Mouse (Mus musculus): ENCODE data around the gene Rbbp6. TPM values are rescaled to one million over a fixed set of nuclear protein-coding genes. Genes with fewer than 3 reads are reported as not detected.

The Rbbp6 gene
- 59.7 TPM for polyA plus RNA-seq (2017; shearing (Covaris generic))

DNA sequence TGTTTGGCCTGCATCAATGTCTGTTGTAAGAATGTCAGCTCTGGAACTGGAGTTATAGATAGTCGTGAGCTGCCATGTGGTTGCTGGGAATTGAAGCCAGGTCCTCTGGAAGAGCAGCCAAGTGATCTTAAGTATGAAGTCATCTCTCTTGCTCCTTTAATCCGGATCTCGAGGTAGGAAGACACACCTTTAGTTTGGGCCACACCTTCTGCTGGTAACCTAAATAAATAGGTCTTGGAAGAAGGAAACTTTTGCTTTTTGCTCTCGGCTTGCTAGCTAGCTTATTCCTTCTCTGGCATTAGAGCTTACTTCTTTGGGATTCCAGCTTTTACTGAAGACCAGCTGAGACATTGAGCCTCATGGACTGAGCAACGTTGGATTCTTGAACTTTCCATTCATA lies at the start of gene Rbbp6:
TSS of gene Rbbp6 (plus strand) at position 301 of the 400 bp plus-strand sequence.

Other genes with a start within 250 kb of the Rbbp6 start
- 71.3 TPM for gene Tnrc6a, start 158.2 kb downstream of the Rbbp6 start, polyA plus RNA-seq (2017; shearing (Covaris generic))
- gene Slc5a11, start 249.1 kb downstream of the Rbbp6 start, polyA plus RNA-seq (2017; shearing (Covaris generic)), result not detected

All from effector memory CD4-positive, alpha-beta T cell, adult 7 months (primary cell).